Mouse (Mus musculus): ENCODE results near the gene Zdhhc9.

Zdhhc9 gene

GRCm38 (mm10) chrX:48170368-48170767 lies 38.3 kb downstream of the Zdhhc9 start:
- DNase-seq (ENCODE audit: low spot score in 2 of 2): no peak

- DNase-seq (ENCODE audit: low spot score in 2 of 2): no peak
These were observed 38.8 kb downstream of the Zdhhc9 start for GRCm38 (mm10) chrX:48169892-48170291.

DNA sequence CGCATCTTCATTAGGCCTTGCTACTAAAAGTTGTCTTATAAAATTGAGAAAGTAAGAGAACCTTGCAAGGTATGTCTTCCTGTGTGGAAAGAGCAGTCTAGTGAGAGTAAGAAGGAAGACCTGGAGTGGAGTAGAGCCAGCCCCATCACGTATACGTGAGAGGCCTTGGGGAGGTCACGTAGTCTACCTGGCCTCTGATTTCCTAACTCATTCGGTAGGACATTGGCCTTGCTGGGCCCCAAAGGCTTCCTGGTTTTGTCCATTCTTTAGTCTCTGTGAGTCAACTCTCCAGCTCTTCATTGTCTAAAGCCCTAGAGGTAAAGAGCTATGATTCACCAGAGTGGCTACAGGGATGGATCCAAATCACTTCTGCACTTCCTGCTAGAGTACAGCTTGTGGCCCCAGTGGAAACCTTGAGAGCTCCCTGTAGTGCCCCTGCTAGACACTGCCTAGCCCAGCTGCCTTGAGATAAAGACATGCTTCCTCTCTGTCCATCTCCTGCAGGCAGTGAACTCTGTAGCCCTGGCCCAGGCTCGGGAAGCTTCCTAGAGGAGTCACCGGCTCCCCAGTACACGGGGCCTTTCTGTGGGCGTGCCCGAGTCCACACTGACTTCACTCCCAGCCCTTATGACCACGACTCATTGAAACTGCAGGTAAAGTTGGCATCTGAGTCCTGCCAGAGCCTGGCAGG lies 50.3 kb downstream of the Zdhhc9 start:
- no peak for DNase-seq (ENCODE audit: low spot score in 2 of 2)

GRCm38 (mm10) chrX:48157396-48157795 lies 51.3 kb downstream of the Zdhhc9 start:
- no peak for DNase-seq (ENCODE audit: low spot score in 2 of 2)

DNA sequence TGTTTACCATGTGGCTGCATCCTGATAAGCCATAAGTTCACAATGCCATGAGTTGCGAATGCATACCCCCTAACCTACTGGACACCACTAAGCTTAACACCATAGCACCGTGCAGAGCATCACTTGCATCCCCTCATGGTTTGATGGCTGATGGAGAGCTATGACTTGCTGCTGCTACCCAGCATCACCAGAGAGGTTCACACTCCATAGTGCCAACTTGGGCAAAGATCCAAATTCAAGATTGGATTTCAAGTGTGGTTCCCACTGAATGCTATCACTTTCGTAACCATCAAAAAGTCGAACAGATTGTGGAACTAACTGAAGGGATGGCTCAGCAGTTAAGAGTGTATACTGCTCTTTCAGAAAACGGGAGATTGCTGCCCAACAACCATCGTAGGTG lies 53.2 kb downstream of the Zdhhc9 start:
- DNase-seq (ENCODE audit: low spot score in 2 of 2): no peak

DNA sequence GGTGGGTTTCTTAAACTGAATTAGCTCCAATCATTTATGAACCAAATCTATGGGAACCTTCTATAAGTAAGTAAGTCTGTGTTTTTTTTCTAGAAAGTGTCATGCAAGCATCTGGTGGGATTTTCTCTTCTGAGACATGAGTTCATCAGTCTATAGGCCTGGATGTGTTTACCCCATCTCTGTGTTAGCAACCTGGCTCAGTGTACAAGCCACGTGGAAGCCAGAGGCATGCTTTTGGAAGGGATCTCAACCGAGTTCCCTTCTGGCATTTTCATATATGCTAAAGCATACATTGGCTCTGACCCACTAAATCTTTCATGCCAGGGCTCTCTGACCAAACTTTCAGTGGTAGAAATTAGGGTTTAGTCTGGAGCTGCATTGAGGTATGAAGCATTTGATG lies 54.7 kb downstream of the Zdhhc9 start:
- DNase-seq (ENCODE audit: low spot score in 2 of 2): no peak

DNA sequence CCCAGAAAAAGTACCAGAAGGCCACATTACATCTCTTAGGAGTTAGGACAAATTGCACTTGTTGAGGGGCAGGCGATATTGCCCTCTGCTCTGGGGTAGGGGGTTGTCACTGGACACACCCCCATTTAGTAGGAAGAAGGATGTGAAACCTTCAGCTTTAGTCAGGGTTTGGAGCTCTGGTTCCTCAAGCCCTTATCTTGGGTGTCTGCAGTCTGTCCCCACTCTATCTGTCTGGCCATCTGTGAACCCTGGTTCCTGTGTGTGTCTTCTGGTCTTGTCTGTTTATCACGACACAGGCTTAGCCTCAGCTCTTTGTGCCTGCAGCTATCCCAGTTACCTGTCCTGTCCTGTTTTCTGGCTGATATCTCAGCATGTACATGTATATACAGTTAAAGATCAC lies 55.3 kb downstream of the Zdhhc9 start:
- DNase-seq (ENCODE audit: low spot score in 2 of 2): peak in 1 of 2 experiments; percentile 42

DNA sequence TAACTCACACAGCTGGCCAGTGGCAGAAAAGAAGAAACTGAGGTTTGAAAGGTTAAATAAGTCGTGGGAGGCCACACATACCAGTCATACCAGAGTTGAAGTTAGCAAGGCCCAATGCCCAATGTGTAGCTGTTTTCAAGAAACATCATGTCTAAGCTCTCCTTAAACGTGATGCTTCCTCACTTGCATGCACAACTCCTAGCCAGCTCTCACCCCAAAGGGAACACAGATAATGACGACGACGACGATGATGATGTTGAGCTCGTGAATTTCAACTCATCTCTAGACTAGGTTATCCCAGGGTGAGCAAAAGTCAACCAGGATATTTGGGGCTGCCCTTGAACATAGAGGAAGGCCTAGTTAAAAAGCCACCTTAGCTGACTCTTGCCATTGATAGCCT lies 56.6 kb downstream of the Zdhhc9 start:
- DNase-seq (ENCODE audit: low spot score in 2 of 2): no peak

DNA sequence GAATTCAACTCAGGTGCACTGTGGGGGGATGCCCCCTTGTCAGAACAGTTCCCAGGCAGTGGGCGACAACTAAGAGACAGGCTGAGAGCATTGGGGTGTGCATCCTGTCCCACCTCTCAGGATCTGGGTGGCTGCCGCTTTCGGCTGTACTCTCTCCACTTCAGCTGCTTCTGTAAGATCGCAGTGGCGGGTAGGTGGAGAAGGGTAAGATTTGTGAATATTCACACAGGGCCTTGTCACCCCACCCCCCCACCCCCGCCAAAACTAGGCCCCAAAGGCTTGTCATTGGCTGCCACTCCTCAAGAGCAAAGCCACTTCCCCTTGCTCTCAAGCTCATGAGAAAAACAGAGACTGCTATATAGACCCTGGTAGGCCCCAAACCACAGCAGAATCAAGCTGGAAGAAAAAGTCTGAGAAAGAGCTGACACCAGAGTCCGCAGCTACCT lies 60.9 kb downstream of the Zdhhc9 start:
- no peak for DNase-seq (ENCODE audit: low spot score in 2 of 2)

- no peak for DNase-seq (ENCODE audit: low spot score in 2 of 2)
These were observed 61.5 kb downstream of the Zdhhc9 start for GRCm38 (mm10) chrX:48147226-48147625.

GRCm38 (mm10) chrX:48146262-48146661 lies 62.4 kb downstream of the Zdhhc9 start, which contains the start of gene Sash3:
Gene Sash3 (plus strand): TSS chrX:48146436.
- no peak for DNase-seq (ENCODE audit: low spot score in 2 of 2)

DNA sequence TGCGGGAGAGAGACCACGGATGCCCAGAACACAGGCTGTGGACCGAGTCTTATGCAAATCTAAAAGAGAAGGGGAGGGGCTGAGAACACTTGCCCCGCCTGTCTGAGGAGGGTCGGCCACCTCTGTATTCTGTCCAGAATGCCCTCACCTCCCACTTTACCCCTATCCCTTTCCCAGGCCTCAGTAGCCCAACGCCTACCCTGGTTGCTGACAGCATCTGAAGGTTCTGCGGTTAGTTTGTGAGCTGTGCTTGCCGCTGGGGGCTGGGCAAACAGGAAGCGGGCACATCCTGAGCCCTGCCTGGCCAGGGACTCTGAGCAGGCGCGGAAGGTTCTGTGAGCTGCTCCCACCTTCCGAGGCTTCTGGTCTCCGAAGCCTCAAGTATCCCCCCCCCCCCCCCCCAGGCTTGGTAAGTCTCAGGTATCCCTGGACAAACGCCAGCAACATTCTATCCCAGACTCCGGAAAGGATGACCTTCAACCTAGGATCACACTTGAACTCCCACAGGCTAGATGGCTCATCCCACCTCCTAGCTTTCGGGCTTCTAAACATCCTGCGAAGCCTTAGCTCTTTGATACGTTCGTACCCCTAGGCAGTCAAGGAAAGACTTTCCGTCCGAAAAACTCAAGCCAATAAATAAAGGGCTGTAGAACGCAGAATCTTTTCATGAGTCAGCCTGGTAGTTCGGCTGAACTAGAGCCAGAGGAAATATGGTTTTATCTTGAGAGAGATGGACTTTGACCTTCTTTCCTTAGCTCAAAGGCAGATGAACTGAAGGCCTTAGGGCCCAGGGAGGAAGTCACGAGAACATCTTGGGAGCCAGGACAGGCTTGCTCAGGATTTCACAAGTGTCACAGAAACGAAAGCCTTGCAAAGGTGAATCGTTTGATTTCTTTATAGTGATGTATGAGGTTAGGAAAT lies 65.0 kb downstream of the Zdhhc9 start:
- DNase-seq (ENCODE audit: low spot score in 2 of 2): no peak

GRCm38 (mm10) chrX:48141481-48141880 lies 67.2 kb downstream of the Zdhhc9 start:
- DNase-seq (ENCODE audit: low spot score in 2 of 2): no peak

- DNase-seq (ENCODE audit: low spot score in 2 of 2): no peak
These were observed 68.3 kb downstream of the Zdhhc9 start for GRCm38 (mm10) chrX:48140286-48140877.

DNA sequence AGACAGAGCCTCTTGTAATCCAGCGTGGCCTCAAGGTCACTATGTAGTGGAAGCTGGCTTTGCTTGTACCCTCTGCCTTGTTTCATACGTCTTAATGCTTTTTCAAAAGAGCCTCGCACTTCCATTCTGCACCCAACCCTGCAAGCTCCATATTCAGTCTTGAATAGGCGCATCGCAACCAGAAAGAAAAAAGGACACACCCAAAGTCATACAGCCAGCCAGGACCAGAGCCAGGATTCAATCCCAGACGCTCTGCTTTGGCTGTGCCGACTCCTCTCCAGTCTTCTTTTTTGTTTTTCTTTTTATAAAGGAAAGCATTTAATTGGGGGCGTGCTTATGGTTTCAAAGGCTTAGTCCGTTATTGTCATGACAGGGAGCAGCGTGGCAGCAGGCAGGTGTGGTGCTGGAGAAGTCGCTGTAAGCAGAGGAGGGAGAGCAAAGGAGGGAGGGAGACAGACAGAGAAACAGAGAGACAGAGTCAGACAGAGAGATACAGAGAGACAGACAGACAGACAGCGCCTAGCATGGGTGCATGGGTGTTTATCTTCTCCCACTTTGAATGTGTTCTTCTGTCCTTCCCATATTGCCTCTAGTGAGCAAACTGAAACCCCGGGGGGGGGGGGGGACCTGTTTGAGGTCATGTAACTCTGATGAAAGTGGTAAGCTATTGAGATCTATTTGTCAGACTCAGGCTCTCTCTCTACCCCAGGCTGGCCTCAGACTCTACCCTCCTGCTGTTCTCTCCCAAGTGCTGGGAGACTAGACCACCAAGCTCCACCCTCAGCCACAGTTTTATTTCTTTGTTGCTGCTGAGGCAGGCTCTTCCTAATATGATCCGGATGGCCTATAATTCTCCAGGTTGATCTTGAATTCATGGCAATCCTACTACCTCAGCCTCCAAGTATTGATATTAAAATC lies 69.1 kb downstream of the Zdhhc9 start:
- no peak for DNase-seq (ENCODE audit: low spot score in 2 of 2)

- DNase-seq (ENCODE audit: low spot score in 2 of 2): no peak
These were observed 70.0 kb downstream of the Zdhhc9 start for GRCm38 (mm10) chrX:48138539-48139275.

DNA sequence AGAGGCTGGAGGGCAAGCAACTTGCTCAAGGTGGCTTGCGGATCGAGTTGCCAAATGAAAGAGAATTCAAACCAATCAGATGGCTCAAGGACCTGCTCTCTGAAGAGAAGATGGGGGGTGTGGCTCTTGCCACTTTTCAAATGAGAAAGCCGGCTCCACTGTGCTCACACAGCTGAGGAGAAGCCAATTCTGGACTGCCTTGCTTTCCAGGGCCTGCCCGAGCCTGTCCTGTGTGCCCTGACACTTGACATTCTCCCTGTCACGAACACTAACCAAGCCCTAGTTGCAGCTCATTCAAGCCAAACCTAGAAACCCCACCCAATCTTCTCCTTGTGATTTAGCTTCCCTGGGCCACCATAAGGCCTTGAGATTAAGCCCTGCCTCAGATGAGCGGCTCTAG lies 70.7 kb downstream of the Zdhhc9 start:
- peak in 1 of 2 experiments; percentile 27 for DNase-seq (ENCODE audit: low spot score in 2 of 2)

DNA sequence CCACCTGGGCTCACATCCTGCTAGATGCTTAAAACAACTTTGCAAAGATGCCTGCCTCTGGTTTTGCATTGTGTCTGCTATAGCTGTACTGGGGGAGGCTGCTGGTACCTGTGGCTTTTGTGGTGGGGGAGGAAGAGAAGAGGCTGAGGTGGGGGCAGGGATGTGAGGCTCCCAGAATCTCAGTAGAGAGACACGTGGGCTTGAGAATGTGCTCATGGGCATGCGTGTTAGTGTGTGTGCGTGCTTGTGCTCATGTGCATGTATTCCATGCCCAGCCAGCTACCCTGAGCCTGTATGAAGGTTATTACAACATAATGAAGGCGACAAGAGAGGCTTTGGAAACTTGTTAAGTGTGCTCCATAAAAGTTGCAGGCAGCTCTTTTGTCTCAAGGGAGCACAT lies 71.7 kb downstream of the Zdhhc9 start:
- no peak for DNase-seq (ENCODE audit: low spot score in 2 of 2)

DNA sequence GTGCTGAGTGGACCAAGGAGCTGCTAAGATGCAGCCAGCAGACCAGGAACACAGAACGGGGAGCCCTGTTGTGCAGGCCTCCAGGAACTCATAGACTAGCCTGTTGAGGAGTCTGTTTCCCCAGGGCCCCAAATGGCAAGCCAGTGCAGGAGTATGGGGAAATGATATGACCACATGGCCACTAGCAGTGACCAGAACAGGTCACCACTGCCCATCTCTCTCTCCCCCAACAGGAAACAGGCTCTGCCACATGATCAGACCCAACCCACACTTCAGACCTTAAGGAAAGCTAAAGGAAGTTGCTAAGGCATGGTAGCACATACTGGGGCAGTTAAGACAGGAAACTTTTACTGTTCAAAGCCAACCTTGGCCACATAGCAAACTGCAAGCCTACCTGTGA lies 79.5 kb downstream of the Zdhhc9 start:
- DNase-seq (ENCODE audit: low spot score in 2 of 2): no peak

GRCm38 (mm10) chrX:48127502-48128218 lies 81.0 kb downstream of the Zdhhc9 start:
- DNase-seq (ENCODE audit: low spot score in 2 of 2): no peak

Measured in urinary bladder, postnatal 36 days (tissue).